Mouse (Mus musculus) heart, postnatal 25 days (tissue): Measurements from ENCODE around the gene Gm29797. TPM values are rescaled to one million over a fixed set of nuclear protein-coding genes. Genes with fewer than 3 reads are reported as not detected.
A peak's percentile ranks its signal among the peaks of the same experiment; 100 is the strongest.

ENCODE experiments used
- DNase-seq: peaks from one replicate; pipeline ENCODE4 v3.0.0; 2022; ENCODE audit warnings: low spot score
- intact Hi-C: fragments of 180-260 bp; cut with DNase I; formaldehyde crosslinking; loops from one replicate; pipeline ENCODE4 v1.15.1; 2025
- total RNA-seq, 2 experiments: library from RNA; stranded (reverse); gene quantifications; 2 replicates each; pipeline ENCODE4 v1.2.3; 2021

The Gm29797 gene
- not detected for total RNA-seq

DNA sequence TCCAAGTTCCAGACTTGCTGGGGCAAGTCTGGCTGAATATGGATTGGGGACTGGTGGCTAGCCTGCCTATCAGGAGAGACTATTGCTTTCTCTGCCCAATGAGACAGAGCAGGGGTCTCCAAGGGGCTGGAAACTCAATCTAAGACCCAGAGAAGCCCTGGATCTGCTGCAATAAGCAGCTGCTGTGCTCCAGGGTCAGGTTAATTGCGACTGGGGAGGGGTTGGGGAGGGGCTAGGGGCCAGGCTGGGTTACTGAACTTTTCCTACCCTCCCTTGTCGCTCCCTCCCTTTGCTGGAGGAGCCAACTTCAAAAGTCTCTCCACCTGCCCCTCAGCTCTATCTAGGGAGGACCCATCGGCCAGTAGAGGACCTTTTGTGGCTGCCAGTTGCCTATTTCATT lies at the start of gene Gm29797:
Gene Gm29797, plus strand, starts transcription at position 301 of the 400 bp plus-strand sequence.
- no peak for DNase-seq
- intact Hi-C loops = no loop called here

DNA sequence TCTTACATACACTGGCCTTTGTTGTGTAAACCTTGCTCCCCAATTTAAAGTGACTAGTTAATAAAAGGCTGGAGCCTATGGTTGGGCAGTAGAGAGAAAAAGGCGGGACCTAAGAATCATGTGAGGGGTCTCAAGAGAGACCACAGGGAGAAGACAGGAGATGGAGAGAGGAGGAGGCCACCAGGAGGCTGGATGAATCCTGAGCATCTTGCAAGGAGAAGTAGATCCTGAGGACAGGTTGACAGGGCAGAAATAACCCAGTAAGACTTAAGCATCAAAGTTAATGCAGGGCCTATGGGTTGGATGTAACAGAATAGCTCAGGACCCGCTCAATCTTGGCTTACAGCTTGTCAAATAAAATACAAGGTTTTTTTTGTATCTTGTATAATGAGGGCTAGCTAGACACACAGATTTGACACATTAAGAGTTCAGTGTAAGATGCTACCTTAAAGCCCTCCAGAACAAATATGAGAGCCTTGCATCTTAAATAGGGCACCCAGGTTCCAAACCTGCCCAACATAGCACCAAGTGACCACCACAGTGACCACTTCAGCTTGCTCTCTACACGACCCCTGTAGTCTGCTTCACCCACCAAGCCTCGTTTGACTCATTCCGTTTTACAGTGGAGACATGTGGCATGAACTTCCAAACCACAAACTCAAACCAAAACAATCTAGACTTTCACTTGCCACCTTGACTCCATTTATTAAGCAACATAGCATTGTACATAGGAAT lies 37.9 kb upstream of the Gm29797 start:
- intact Hi-C loops = no loop called here
- no peak for DNase-seq

DNA sequence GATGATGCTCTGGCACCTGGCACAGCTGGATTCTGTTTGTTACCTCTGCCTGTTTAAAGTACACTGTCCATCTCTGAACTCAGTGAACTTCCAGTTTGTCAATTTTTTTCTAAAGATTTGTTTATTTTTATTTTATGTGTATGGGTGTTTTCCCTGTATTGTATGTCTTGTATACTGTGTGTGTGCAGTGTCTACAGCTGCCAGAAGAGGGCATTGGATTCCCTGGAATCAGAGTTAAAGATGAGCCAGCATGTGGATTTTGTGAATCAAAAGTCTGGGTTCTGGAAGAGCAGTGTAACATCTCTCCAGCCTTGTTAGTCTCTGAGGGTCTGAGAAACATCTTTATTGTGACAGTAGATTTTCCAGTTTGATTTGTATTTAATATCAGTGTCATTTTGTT lies 33.4 kb upstream of the Gm29797 start:
- intact Hi-C loops = loop anchor here (2.0 to 10.0 kb wide), 2 partner anchors 55 to 241 kb away; partner anchors contain the start of gene Polr3k
- DNase-seq = no peak

DNA sequence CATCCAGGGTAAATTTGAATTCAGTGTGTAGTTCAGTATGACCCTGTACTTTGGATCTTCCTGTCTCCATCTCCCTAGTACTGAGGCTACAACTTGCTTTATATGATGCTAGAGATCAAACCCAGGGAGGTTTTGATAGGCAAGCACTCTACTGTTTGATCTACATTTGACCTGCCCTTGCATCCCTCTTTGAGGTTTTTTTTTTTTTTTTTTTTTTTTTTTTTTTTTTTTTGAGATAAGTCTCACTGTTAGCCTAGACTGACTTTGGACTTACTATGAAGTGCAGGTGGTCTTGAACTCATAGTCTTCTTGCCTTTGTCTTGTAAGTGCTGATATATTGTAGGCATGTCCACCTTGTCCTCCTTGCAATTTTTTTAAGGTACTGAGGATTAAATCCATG lies 28.4 kb upstream of the Gm29797 start:
- no peak for DNase-seq
- intact Hi-C loops = loop anchor here (10.0 kb wide), 1 partner anchor 236 kb away; the partner anchor contains the start of gene Polr3k

DNA sequence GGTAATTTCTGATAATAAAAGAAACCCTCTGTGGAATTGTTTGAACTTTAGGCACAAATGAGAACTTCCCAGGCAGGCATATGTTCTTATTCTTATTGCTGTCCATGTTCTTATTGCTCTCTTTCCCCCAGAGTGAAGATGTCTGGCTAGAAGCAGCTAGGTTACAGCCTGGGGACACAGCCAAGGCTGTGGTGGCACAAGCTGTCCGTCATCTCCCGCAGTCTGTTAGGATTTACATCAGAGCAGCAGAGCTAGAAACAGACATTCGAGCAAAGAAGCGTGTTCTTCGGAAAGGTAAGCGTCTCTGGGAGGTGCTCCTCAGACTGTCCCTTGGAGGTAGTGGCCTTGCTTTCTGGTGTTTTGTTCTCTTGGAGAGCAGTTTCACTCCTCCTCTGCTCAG lies 24.2 kb upstream of the Gm29797 start:
- no peak for DNase-seq
- intact Hi-C loops = no loop called here

DNA sequence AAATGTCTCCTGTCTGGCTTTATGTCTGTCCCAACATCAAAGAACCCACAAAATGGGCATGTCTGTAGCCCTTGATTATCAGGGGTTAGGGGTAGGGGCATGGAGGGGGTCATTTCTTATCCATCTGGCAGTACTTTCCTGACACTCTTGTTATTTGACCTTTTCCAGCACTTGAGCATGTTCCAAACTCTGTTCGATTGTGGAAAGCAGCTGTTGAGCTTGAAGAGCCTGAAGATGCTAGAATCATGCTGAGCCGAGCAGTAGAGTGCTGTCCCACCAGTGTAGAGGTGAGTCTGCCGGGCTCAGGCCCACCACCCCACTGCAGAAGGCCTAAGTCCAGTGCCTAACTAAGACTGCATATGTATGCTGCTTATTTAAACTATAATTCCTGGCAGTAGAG lies 21.0 kb upstream of the Gm29797 start:
- intact Hi-C loops = no loop called here
- no peak for DNase-seq

DNA sequence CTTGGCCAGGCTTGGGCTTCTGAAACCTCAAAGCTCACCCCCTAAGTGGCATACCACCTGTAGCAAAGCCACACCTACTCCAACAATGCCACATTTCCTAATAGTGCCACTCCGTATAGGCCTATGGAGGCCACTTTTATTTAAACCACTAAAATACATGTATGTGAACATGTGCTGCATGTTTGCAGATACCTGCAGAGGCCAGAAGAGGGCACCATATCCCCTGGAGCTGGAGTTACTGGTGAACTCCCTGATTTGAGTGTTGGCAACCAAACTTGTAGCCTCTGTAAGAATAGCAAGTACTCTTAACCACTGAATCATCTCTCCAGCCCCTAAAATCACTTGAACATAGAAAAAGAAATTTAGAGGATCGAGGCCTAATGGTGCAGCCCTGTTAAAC lies 12.5 kb upstream of the Gm29797 start:
- no peak for DNase-seq
- intact Hi-C loops = no loop called here

DNA sequence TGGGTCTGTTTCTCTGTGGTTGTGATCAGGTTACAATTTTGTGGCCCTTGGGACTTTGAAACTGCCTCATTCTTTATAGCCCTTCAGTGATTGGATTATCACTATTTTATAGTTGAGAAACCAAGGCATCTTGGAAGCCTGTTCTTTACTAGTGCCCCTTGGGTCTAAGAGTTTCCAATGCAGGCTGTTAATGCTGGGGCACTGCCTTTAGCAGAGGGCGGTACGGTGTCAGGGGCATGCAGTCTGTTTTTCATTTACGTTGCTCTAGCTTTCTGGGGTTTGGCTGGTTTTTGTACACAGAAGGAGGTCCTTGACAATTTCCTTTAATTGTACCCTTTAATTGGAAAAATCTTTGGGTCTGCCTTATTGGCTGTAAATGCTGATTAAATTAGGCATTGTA lies 11.2 kb upstream of the Gm29797 start:
- intact Hi-C loops = no loop called here
- no peak for DNase-seq

DNA sequence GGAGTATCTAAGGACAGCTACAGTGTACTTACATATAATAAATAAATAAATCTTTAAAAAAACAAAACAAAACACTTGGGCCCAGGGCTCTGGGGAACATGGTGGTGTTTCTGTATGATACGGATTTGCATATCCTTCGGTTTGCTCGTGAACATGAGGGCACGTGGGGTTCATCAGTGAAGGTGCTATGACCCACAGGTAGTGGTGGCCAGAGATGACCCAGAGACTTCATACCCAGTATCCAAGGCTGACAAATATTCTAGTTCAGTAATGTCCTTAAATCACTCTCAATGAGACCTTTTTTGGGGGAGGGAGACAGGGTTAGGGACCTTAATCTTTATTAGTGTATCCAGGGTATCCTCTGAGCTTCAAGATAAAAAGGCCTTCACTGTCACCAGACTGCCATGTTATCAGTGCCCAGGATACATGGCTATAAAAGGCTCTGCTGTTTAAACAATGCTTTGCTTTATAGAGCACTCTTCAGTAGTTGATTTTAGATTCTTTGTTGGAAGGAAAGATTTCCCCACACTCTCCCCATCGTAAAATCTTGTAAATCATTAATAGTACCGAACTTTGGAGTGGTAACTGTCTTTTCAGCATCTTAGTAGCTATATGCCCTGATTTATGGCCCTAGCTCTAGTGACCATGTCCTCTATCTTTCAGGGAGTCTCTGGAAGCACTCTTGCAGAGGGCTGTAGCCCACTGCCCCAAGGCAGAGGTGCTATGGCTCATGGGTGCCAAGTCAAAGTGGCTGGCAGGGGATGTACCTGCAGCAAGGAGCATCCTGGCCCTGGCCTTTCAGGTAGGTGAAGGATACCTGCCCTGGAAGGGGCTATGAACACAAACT lies 10.0 kb upstream of the Gm29797 start:
- no peak for DNase-seq
- intact Hi-C loops = no loop called here

DNA sequence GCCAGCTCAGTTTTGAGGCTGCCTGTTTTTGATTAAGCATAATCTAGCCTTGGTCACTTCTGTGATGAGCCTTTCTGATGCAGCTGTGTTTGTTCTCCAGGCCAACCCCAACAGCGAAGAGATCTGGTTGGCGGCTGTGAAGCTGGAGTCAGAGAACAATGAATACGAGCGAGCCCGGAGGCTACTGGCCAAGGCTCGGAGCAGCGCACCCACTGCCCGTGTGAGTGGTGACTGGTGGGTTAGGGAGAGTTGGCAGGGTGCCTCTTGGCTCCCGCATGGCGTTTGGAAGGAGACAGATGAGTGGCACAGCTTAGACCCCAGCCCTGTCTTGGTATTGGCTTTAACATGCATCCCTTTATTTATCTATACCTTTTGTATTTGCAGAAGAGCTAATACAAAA lies 7.9 kb upstream of the Gm29797 start:
- no peak for DNase-seq
- intact Hi-C loops = no loop called here

DNA sequence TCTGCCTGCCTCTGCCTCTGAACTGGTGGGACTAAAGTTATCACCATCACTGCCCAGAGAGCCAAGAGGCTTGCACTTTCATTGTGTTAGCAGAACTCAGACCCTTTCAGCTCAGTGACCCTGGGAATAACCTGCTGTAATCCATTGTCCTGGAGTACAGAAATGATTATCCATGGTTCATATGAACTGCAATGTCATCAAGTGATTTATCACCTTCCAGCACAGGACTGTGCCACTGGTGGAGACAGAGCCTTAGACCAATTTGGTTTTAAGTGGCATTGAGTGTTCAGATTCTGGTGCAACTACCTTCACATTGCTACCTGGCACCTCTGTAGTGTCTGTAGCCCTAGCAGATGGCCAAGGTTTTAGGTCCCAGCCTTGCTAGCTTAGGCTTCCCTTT lies 3.8 kb upstream of the Gm29797 start:
- intact Hi-C loops = no loop called here
- DNase-seq = no peak

DNA sequence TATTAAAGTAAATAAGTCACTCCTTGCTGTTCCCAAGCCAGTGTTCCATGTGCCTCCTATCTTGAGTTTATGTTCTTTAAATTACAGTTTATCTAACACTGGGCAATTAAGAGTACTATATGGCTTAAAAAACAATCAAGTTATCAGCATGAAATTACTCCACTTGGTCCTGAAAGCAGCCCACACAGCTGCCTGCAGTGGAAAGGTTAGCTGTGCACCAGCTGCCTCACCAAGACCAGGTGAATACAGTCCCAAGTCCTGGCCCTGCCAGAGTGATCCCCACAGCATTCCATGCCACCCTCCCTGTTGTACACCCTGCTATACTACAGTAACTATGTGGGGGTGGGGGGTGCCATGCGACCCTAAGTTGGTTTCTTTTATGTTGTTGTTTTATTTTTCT lies 3.3 kb upstream of the Gm29797 start:
- no peak for DNase-seq
- intact Hi-C loops = no loop called here

DNA sequence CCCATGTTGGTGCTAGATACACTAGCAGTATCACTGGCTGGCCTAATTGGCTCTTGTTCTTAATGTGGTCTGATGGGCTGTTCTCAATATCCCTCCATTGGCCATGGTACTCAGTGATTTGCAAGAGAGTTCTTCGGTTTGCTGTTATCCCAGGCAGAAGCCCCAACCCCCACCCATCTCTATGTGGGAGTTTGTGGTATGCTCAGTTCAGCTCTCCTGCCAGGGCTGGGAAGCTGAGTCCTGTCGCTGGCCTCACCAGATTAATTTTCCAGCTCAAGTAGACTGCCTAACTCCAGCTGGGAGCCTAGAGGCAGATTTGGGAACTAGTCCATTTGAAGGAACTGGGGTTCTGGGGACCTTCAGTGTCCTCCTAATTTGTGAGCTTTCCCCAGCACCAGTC lies 607 bp downstream of the Gm29797 start:
- DNase-seq = no peak
- intact Hi-C loops = no loop called here

DNA sequence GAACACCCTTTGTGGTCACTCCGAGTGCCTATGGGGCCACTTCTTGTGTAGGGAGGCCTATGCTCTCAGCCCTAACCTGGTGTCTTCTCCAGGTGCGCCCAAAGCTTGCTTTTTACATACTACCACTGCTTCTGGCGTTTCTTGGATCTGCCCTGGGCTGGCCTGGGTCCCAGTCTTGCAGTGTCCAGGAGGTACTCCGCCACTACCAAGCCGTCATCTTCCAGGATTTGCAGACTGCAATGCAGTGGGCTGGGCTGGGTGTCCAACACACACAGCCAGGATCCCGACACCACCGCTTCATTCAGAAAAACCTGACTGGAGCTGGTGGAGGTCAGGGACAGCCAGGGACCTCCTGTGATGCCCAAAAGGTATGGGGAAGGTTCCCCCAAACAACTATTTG lies 1.7 kb downstream of the Gm29797 start:
- no peak for DNase-seq
- intact Hi-C loops = no loop called here

DNA sequence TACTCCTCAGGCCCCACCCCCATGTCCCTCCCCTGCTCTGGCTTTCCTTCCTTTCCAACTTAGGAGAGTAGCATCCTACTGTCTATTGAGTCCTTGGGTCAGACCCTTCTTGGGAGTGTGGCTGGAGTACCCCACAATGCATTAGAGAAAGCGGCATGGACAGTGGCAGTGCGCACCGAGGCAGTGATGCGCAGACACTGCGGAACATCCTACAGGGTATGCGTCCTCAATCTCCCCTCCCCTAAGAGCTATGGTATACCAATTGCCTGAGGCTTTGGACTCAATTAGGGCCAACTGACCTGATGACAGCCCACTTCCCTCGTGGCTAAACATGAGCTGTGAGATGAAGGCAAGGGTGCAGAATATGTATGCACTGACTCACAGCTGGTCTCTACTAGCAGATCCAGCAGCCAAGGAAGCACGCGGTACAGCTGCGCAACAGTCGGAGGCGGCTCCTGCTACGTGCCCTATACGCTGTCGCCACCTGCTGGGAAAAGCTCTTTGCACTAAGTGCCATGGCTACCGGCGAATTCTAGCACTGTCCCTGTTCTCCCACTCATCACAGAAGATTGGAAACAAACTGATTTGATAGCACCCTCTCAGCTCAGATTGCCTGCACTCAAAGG lies 2.2 kb downstream of the Gm29797 start:
- peak; percentile 49 for DNase-seq
- intact Hi-C loops = loop anchor here (1.0 kb wide), 1 partner anchor 19 kb away; no protein-coding TSS in a partner anchor

DNA sequence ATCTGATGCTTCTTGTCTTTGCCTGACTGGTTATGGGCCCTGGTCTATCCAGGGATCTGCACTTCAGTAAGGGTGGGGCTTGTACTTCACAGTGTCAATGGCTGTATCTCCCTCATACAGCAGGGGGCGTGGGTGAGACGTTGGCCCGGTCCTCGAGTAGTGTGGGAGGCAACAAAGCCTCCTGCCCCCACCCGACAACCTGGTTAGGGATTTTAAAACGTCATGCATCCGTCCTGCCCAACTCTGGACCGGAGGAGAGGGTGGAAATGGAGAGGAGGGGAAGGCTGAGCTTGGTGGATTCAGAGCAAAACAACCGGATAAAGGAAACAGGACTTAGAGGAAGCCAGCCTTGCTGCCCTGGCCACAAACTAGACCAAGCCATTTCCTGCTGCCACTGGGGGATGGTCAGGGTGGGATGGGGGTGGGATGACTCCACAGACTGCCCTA lies 2.8 kb downstream of the Gm29797 start:
- peak; percentile 86 for DNase-seq
- intact Hi-C loops = loop anchor here (1.0 kb wide), 1 partner anchor 19 kb away; no protein-coding TSS in a partner anchor

DNA sequence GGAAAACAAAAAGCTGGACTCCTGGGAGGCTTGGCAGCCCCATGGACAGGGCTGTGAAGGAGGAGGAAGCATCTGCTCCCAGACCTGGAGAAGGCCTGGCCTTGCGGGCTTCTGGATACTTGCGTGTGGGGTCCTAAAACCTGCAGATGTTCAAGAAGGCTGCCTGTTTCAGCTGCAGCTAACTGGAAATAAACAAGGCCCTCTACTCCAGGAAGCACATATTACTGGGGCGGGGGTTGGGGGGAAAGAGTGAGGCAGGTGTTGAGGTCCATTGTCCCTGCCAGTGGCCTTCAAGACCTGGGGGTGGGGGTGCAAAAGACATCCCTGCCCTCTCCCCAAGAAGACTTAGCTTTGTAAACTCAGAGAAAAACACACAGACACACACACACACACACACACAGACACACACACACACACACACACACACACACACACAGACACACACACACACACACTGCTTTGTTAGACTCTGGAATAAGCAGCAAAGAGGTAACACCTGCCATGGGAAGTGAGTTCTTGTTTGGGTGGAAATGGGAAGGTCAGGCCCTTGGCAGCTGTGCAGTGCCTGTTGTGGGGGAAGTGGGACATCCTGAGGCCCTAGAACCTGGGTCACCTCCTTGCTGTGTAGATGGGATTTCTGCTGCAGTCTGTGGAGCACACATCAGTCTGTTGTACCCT lies 5.9 kb downstream of the Gm29797 start:
- no peak for DNase-seq
- intact Hi-C loops = loop anchor here (1.0 kb wide), 1 partner anchor 13 kb away; no protein-coding TSS in a partner anchor

DNA sequence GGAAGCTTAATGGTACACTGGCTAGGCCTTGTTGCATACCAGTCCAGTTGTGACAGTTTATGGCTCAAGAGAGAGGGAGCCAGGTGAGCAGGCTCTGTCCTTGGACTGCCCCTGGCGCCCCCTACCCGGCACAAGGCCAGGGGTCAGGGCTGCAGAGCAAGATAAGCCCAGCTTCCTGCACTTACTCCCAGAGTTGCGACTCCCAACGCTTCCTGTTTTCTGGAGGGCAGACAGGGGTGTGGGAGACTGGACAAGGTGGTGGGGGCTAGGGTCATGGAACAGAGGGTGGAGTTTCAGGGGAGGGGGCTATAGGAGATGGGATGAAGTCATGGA lies 6.4 kb downstream of the Gm29797 start:
- peak; percentile 78 for DNase-seq
- intact Hi-C loops = loop anchor here (1.0 kb wide), 1 partner anchor 12 kb away; no protein-coding TSS in a partner anchor

DNA sequence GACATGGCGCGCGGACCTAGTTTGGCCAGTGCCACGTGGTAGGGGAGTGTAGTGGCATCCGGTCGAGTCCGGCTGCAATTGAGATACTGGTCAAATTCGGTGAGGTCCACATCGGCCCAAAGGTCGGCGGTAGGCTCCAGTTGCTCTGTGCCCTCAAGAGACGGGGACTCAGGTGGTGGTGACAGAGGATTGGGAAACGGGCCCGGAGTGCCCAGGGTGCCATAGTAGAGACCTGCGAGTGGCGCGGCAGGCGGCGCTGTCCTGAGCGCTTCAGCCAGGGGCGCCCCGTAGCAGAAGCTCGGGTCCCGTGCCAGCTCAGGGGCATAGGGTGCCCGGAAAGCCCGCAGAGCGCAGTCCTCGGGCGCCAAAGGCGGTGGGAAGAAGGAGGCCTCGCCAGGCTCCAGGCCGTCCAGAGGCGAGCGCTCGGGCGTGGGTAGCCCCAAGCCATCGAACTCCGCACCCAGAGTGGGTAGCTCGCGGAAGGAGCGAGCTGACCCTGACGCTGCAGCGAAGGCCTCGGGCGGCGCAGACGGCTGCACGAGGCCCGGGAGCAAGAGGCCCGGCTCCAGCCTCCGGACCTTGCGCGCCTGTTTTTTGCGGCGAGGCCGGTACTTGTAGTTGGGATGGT lies 13.6 kb downstream of the Gm29797 start:
- intact Hi-C loops = loop anchor here (10.0 kb wide), 1 partner anchor 186 kb away; no protein-coding TSS in a partner anchor
- no peak for DNase-seq
